Mouse (Mus musculus) thymus, postnatal 4 days (tissue): ENCODE results near the gene Tmub1.

Experiments used
- DNase-seq: peaks from one replicate; pipeline ENCODE4 v3.0.0; 2021

Tmub1 gene

DNA sequence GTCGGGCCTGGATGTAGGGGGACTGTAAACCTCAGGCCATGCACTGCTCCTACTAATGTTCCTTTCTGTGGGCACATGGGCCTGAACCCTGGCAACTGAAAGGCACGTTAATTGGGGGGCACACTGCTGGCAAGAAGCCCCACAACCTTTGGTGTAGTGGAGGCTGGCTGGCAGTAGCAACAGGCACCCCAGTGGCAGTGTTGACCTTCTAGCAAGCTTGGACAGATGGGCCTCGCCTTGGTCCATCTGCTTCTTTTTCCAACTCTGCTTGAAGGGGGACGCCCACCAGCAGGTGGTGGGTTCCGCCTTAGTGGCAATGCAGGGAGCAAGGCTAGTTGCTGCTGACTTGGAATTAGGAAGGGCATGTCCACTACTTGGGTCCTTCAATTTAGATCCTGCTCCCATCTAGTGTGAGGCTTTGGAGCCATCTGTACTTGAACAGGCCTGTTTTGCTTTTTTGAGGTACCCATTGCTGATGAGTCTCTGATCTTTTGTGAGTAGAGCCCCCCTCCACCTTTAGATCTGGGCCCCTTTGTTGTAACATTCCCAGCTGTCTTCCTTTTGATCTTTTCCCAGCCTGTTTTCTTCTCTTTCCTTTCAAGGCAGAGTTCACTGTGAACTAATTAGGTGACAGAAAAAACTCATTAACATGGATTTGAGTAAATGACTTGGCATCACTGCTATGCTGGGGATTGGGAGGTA lies 5.8 kb upstream of the Tmub1 start:
- DNase-seq = no peak

DNA sequence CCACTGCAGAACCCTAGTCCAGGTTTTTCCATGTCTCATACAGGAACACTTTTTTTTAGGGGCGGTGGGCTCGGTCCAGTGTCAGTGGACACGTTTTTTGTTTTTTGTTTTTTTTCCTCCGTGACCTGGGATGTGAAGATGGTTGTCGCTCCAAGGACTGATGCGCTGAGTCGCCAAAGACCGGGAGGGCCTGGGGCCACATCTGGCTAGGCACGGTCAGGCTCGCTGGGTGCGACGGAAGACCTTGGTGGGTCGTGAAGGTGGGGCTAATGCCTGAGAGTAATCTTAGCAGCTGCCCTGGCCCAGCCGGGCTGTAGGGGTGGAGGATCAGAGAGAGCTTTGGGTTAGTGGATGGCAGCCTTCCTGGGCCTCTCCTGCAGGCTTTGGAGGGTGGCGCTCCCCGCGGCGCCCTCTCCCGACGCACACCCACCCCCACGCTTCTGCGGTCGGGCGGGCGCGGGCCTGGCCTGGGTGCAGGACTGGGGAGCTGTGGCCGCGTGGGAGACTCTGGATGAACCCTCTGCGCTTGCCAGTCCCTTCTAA lies 5.1 kb upstream of the Tmub1 start:
- peak; percentile 58 for DNase-seq

DNA sequence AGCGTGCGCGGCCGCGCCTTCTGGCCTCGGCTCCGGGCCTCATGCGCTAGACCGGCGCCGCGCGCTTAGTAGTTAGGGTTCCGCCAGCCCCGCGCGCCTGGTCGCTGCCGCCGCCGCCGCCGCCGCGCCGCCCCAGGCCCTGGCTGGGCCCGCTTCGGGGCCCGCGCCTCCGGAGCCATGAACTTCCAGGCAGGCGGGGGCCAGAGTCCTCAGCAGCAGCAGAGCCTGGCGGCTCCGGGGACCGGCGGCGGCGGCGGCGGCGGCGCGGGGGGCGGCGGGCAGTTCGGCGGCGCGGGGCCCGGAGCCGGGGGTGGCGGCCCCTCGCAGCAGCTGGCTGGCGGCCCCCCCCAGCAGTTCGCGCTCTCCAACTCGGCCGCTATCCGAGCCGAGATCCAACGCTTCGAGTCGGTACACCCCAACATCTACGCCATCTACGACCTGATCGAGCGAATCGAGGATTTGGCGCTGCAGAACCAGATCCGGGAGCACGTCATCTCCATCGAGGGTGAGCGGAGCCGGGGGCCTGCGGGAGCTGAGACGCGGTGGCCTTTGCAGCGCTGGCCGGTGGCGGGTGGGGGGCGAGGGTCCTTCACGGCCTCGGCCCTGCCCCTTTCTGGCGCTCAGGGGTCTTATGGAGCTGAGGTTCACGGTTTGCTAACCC lies 4.5 kb upstream of the Tmub1 start, which contains the start of gene Agap3:
Gene Agap3, plus strand, starts transcription at position 148 of the 661 bp plus-strand sequence.
- DNase-seq = peak; percentile 67

DNA sequence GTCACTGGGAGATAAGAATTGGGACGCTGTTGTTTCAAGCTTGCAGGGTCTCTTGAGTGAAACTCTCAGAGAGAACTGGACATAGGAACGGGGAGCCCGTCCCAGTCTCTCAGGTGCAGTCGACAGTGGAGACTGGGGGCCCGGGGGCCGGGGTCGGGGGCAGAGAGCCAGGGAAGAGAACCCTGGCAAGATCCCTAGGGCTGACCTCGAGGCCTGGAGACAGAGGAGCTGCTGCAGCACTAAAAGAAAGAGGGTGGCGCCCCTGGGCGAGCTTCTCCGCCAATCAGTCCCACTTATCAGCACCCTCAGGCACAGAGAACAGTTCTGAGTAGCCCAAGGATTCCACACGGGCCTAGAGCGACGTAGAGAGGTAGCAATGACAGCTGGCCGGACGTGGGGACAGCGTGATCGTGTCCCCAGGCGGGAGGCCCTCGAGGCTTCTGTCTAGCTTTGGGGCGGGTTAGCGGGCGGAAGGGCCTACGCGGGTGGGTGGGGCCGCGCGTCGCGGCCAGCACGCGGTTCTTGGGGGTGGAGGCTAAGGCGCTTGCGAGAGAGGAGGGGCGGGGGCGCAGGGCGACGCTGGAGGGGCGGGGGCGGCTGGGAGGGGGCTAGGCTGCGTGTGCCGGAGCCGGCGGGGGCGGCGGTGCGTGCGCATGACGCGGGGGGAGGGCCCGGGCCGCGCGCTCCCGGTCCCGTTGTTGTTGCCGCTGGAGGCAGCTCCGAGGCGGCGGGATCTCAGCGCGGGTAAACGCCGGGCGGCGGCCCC lies 3.8 kb upstream of the Tmub1 start:
- DNase-seq = peak; percentile 90

DNA sequence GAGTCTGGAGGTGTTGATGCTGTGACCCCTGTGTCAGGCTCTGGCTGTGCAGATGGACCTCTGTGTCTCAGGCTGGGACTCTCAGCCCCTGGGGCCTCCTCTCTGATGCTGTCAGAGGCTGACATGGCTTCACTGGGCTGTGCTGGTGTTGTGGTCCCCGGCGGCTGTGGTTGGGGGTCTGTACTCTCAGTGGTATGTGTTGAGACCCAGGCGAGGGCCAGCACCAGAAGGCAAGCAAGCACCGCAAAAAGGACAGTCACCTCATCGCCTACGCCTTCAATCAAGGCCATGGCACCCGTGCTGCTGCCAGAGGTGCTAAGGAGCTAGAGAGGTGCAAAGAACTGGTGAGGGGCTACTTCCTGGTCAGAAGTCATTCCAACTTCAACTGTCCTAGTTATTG lies 1.0 kb downstream of the Tmub1 start:
- DNase-seq = no peak

DNA sequence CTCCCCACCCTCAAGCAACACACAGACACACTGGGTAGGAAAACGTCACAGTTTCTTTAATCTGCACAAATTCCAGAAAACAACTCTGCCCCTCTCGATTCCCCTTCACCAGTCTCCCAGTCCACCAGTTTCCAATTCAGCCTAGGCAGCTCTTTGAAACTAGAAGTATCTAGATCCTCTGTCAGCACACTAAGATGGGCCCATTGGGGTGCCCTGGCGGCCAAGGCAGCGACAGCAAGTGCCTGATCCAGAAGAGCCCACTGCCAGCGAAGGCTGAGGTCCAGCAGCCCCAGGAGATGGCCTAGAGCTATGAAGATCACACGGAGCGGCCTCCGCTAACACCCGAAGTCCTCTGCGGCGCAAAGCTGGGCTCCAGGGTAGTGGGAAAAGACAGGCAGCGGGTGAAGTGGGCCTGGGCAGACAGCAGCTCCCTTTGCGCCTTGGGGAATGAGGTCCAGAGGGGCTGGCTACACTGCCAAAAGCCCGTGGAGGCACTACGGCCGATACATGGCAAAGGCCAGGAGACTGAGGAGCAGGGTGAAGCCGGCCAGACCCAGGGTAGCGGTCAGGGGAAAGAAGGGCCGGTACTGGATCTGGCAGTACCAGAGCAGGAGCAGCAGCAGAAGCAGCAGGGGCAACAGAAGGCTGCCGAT lies 2.1 kb downstream of the Tmub1 start:
- DNase-seq = peak; percentile 49

DNA sequence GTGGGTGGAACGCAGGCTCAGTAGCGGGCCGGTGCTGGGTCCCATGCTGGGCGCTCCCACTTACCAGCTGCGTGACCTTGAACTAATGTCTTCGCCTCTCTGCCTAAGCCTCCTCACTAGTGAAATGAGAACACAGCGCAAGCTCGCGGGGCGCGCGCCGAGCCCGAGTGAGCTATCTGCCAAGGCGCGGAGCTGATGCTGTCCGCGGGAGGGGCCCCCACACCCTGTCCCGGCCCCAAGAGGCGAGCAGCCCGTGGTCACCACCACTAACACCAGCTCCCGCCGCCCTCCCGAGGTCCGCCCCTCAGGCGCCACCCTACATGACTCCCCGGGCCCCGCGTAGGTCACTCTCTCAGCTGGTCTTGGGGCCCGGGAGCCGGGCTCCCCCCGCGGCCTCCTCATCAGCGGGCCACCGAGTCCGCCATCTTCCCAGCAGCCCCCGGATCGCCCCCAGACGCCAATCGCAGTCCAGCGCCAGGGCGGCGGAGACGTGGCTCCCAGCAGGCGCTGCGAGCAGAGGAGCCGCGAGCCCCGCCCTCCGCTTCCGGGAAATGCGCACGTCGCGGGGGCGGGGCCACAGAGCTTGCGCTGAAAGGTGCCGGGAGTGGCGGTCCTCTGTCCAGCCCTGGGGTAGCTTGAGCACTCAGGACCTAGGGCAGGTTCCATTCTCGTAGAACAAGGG lies 2.8 kb downstream of the Tmub1 start, which contains the start of gene Fastk:
Gene Fastk, minus strand, starts transcription at position 542 of the 682 bp plus-strand sequence.
- DNase-seq = peak; percentile 98

DNA sequence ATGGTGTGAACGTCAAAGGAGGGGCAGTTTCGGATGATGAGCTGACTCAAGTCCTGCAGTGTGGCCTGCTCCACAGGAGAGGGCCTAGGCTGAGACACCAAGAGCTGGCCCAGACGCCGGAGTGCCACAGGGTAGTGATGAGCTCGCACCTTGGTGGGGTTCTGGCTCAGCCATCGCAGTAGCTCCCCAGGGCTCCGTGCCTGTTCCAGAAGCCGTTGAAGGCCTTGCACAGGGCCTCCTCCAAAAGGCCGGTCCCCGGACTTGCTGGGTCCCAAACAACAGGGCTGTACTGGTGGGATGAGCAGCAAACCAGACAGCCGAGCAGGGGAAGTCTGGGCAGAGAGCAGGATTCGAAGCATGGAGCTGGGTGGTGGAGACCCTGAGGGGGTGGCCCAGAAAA lies 3.7 kb downstream of the Tmub1 start:
- DNase-seq = peak; percentile 24

DNA sequence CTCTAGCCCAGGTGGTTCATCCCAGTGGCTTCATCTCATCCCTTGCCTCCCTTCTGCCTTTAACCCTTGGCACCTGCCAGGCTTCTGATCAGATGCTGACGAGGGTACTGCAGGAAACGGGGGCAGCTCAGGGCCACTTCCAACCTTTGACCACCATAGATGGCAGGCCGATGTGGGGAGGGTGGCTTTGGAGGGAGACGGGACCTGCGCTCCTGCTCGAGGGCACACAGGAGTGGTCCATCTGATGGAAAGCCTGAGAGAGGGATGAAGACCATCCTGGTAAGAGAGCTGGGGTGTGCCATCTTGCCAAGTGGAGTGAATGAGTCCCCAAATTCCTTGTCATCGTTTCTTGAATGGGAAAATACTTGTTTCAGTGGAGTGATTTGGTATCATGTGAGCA lies 4.5 kb downstream of the Tmub1 start:
- no peak for DNase-seq

DNA sequence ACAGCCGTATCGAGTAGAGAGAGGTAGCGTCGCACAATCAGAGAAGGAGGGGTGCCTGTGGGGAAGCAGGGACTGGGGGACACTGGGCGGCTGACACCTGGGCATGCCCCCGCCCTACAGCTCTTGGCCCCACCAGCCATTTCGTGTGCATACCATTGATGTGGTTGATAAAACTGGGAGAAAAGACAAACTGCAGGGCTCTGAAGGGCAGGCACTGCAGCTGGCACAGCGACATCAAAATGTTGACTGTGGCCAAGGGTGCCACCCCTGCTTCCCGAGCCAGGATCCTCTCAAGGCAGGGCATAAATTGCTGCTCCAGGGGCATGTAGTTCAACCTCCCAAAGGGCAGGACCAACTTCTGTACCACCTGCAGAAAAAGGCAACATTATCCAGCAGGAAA lies 5.6 kb downstream of the Tmub1 start:
- DNase-seq = peak; percentile 38

DNA sequence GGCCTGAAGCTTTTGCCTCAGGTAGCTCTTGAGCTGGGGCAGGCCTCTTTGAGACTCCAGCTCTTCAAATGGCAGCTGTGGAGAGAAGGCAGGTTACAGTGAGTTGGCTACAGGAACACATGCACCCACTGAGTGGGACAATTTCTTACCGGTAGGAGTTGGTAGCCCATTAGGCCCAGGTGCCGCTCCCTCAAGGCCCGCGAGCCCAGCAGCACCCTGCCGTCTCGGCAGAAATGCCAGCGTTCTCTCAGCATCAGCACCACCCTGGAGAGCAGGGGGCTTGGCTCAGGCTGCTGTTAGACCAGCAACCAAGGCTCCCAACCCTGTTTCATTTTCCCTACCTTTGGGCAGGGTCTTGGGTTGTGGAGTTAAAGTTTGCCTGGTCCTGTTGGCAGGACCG lies 6.5 kb downstream of the Tmub1 start:
- DNase-seq = no peak

DNA sequence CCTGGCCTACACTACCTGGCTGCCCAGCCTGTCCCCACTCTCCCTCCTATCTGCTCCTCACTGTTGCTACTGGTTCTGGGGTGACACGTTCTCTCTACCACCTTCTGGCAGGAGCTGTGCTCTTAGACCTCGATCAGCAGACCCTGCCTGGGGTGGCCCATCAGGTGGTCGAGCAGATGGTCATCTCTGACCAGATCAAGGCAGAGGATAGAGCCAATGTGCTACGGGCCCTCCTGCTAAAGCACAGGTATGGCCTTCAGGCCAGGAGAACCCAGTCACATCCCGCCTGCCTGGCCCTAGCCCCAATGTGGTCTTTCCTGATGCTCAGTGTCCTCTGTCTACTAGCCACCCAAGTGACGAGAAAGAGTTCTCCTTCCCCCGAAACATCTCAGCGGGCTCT lies 13.7 kb downstream of the Tmub1 start:
- no peak for DNase-seq

DNA sequence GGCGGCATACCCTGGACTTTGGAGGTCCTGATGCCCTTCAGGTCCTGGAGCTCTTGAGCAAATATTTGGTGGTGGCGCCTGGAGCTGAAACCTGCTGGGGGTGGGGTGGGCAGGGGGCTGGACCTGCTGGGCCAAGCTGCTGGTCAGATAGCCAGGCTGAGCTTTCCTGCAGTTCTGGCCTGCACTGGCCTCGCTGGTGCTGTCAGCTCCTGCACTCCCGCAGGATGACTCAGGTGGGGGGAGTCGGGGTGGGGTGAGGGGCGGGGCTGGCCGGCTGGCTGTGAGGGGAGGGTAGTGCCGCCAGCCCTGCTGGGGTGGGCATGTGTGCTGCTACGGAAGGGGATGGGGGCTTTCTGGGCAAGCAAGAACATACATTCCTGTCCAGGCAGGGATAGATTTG lies 19.1 kb downstream of the Tmub1 start:
- no peak for DNase-seq

DNA sequence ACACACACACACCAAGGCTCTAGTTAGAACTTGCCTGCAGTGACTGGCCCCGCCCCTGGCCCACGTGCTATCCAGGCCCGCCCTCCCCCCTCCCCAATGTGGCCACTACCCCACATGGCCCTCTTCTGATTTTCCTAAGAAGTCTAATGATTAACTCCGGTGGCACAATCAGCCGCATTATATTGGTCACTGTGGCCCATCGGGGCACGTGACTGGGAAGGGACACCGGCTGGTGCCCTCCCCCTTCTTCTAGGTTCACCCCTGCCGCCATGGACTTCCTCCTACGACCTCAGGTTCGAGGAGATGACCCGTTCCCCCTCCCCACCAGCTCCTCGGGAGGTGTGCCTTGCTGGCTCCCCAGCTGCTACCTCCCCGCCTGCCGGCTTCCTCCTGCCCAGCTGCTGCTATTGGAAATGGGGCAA lies 19.7 kb downstream of the Tmub1 start:
- DNase-seq = no peak

DNA sequence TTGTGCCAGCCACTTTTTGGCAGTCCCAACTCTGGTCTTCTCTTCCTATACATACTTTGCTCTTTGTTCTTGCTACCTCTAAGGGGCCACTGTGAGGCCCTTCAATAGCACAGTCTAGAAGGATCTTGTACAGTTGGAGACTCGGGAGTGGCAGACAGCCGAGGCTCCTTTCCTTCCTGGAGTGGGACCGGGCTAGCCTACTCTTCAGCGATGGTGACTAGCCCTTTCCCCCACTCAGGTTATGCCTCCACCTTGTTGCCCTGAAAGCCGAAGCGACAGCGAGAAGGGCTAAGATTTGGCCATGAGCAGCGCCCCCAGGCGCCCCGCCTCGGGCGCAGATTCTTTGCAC lies 20.4 kb downstream of the Tmub1 start:
- no peak for DNase-seq

DNA sequence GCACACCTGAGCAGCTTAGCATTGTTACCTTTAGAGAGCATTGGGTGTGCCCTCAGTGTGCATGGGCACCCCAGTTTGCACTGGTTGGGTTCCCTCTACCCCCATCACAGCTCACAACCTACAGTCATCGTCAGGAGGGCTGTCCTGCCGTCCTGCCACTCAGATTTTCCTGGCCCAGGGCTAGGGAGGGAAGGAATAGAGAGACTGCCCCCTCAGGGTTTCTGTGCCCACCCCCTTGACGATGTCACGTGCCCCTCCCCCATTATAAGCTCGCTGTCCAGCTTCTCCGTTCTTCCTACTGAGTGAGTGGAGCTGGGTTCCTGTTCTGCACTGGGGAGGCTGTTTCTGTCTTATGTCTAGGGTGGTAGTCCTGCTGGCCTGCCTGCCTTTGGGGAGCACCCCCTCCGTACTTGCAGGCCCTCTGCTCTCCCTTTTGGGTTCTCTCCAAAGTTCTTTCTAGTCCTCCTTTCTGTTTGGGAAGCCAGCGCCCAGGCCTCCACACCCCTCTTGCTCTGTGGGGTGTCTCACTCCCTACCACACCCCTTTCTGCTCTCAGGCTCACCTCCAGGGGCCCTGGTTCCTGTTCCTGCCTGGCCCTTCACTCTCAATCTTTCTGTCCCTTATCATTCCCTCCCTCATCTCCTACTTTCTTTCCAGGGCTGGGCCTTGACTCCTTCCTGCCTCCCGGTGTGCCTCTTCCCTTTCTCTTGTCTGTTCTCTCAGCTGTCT lies 20.9 kb downstream of the Tmub1 start:
- no peak for DNase-seq

DNA sequence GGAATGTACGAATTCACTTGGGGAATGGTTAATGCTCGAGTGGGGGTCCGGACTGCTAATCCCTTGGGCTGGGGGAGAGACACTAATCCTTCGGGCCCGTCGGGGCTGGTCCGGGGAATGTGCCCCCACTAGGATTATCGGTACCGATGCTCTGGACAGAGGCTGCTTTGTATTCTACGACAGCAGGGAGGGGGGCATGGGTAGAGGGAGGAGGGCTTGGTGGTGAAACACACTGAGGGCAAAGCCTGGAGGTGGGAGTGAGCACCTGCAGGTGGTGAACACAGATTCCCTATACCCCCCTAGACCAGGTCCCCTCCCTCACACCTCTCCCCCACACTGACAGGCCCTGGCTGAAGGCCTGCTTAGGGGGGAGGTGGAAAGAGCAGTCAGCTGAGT lies 21.6 kb downstream of the Tmub1 start:
- DNase-seq = peak; percentile 59

DNA sequence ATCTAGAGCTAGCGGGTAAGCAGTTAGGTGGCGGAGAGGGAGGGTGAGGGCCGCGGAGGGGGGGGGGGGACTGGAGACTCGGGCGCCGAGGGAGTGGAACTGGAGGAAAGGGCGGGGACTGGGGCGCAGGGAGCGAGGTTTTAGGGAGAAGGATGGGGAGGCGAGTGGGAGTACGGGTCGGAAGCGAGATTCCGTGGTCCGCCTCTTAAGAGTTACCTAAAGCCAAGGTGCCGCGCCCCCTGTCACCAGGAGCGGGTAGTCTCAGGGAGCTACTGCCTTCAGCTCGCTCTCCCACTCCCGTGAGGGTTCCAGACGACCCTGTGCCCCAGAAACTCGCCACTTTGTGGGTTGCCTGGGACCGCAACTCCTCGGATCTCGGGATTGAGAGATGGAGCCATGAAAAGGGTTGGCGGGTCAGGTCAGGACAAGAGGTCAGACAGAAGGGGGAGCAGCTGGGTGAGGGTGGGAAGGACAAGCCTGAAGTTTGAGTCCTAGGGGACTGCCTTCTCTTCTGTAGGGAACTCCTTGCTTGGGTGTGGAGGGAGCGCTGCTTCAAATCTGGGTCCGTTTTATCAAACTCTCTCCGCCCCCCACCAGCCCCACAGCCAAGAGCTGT lies 22.1 kb downstream of the Tmub1 start:
- DNase-seq = peak; percentile 84

DNA sequence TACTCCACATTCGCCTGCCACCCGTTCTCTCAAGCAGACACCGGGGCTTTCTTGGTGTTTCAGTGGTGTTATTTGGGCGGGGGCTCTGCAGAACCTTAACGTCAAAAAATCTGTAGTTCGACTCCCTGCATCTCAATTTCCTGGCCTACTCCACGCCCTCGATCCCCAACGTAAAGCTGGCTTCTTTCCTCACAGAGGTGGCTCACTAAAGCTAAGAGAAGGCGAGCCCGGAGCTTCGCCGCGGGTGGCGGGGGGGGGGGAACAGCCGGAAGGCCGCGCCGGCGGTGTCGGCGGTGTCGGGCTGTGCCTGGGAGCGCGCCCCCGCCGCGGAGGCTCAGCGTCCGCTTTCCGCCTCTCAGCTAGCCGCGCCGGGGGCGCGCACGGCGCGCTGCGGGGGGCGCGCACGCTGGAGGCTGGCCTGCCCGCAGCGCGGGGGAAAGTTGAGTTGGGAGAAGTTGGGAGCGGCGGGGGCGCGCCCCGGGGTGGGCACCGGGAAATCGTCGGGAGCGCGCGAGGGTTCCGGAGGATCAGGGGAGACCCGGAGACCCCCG lies 22.7 kb downstream of the Tmub1 start:
- peak; percentile 91 for DNase-seq

DNA sequence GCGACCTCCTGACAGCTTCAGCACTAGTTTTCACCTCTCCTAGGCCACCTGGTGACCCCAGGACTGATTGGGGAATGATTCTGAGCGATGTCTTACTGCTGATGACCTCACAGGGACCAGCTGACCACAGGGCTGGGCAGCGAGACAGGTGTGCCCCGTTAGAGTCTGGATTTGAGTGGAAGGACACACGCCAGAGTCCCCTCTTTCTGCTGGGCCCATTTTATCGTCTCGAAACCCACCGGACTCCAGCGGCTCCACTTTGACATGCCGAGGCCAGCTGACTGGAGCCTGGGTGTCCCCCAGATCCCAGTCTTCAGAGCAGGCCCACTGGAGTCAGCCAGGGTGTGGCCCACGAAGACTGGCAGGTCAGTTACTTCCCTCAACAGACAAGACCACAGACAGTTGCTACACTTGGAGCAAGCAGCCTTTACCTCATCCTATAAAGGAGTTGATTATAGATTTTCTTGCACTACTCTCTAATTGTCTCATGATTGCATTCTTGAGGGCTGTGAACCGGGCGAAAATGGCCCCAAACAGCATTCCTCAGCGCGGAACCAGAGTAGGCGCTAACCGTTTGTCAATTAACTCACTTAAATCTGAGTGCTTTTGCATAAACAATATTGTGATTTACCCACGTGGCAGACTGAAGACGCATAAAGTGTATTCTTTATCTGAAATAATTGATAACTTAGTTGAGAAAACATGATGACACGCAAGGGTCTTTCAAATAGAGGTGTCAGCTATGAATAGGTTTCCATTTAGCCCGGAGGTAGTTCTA lies 23.5 kb downstream of the Tmub1 start:
- peak; percentile 39 for DNase-seq
